In the genomic region with DNA sequence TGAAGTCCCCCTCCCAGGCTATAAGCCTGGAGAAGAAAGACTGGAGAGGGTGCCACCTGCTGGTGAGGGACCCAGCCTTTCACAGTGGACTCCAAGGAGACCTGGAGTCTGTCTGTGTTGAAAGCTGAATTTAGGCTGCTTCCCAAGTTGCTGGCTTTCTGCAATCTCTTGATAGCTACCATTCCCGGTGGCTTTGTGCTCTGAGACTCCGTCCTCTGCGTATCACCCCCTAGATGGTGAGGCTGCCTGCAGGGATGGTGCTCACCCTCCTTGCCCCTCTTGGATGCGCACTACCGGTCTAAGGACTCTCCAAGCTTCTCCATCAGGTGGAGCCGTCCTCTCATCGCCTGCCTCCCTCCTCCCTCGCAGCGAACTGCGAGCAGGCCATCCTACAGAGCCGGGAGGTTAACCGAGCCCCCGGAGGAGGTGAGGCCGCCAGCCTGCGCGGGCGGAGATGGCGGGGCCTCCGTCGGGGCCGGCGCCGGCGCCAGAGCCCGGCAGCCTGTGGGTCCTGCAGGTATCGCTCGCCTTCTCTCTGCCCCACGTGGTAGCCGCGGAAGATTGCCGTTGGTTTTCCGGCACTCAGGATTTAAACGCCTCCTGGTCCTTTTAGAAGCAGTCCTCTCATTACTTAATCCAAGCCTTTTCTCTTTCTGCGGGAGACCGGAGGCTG, we compare ENCODE assay signal across 8 mouse cellular contexts. TPM values are rescaled to one million over a fixed set of nuclear protein-coding genes. Genes with fewer than 3 reads are reported as not detected.
DNase-seq lines count a peak whose midpoint lies in the region; ATAC-seq lines count a peak whose summit lies in the region.

A gene (plus strand): TSS at position 136 of the 673 bp plus-strand sequence.

- peaks cover 18% of the 10 kb centered on the region; the same call in 1 of the 2 replicates for H3K4me1 ChIP-seq in hindbrain, embryonic 12.5 days
- H3K4me1 ChIP-seq in lung, embryonic 15.5 days = peaks cover 17% of the 10 kb centered on the region; the same call in 1 of the 2 replicates

- peak; percentile 77 for ATAC-seq in hindbrain, embryonic 12.5 days (ENCODE audit: low FRiP score)
- ATAC-seq in lung, embryonic 15.5 days (ENCODE audit: borderline replicate concordance, extremely low read depth, low FRiP score, low TSS enrichment) = peak; percentile 56; the same call in 1 of the 2 replicates

- no peaks in the 10 kb centered on the region for H3K36me3 ChIP-seq in hindbrain, embryonic 12.5 days
- H3K36me3 ChIP-seq in lung, embryonic 15.5 days = no peaks in the 10 kb centered on the region

- H3K4me3 ChIP-seq in hindbrain, embryonic 12.5 days = peak within 1 kb of the TSS; percentile 52
- peak within 1 kb of the TSS; percentile 42 for H3K4me3 ChIP-seq in lung, embryonic 15.5 days

- no peaks in the 10 kb centered on the region for H3K9me3 ChIP-seq in hindbrain, embryonic 12.5 days (replicated peaks)
- no peaks in the 10 kb centered on the region for H3K9me3 ChIP-seq in lung, embryonic 15.5 days

- peak within 1 kb of the TSS; percentile 74; the same call in 1 of the 2 replicates for H3K27ac ChIP-seq in hindbrain, embryonic 12.5 days
- no peak within 1 kb of the TSS for H3K27ac ChIP-seq in lung, embryonic 15.5 days

- WGBS in hindbrain, embryonic 12.5 days = 0% methylated on average over 35 of the region's 35 CpGs
- under 1% methylated on average over 35 of the region's 35 CpGs for WGBS in lung, embryonic 15.5 days

- peaks cover 35% of the 10 kb centered on the region for H3K27me3 ChIP-seq in hindbrain, embryonic 12.5 days
- peaks cover 76% of the 10 kb centered on the region for H3K27me3 ChIP-seq in lung, embryonic 15.5 days

- peak within 1 kb of the TSS; percentile 89 for H3K4me2 ChIP-seq in hindbrain, embryonic 12.5 days (replicated peaks)
- H3K4me2 ChIP-seq in lung, embryonic 15.5 days = peak within 1 kb of the TSS; percentile 84

- peak; percentile 67 for DNase-seq in NIH3T3 (ENCODE audit: low read depth)
- peak; percentile 84 for DNase-seq in cerebellum, adult 9-10 months
- peak; percentile 69 for DNase-seq in forelimb bud, embryonic 11.5 days (ENCODE audit: low read depth, low spot score)
- DNase-seq in layer of hippocampus, postnatal 10 days (ENCODE audit: low spot score in 2 of 2) = peak; percentile 80 to 87
- peak; percentile 50 for DNase-seq in ovary, postnatal 36 days (ENCODE audit: low spot score)
- DNase-seq in natural killer cell, adult 2 months (ENCODE audit: low spot score in 2 of 2) = no peak

- peak within 1 kb of the TSS; percentile 73 for H3K9ac ChIP-seq in hindbrain, embryonic 12.5 days
- H3K9ac ChIP-seq in lung, embryonic 15.5 days = 0 out of 2 replicates have a peak within 1 kb of the TSS, but pooled peaks have one; percentile 19

RNA-seq across cellular contexts. Expression of the gene that starts here (rescaled TPM):
- 16.1 and 16.3 TPM in 2 replicates for polyA plus RNA-seq in hindbrain, embryonic 12.5 days (2016; fragmentation: Nextera tagmentation; extraction: Ambion mirVana)
- total RNA-seq in layer of hippocampus, postnatal 10 days (2021) = 10 to 100 TPM; 46.5 to 47.1 TPM
- 1.2 and 1.8 TPM in 2 replicates for polyA plus RNA-seq in lung, embryonic 15.5 days (2015; fragmentation: Nextera tagmentation; extraction: Ambion mirVana)

Comparison
In these comparisons a context has a peak if more than half of its experiments do, and no peak if none do; other contexts are left out.
1. DNase-seq: peak in NIH3T3 (single experiment), cerebellum, adult 9-10 months (single experiment), forelimb bud, embryonic 11.5 days (single experiment), layer of hippocampus, postnatal 10 days (2 of 2) and ovary, postnatal 36 days (single experiment); none in natural killer cell, adult 2 months (0 of 2).